Mouse (Mus musculus) bone marrow macrophage, adult 2 months (primary cell): Measurements from ENCODE around the gene Dhrs7c. TPM values are rescaled to one million over a fixed set of nuclear protein-coding genes. Genes with fewer than 3 reads are reported as not detected.

Source experiments
- H3K27ac ChIP-seq: 2 replicates; pipeline ENCODE4 v1.5.1; 2012; ENCODE audit warnings: low read depth, low read length; ENCODE audit not compliant: insufficient read depth
- H3K4me1 ChIP-seq: 2 replicates; pipeline ENCODE4 v1.6.1; 2012; ENCODE audit warnings: low read length; ENCODE audit not compliant: control insufficient read depth, insufficient read depth
- H3K4me3 ChIP-seq: 2 replicates; pipeline ENCODE4 v1.5.1; 2012; ENCODE audit warnings: mild to moderate bottlenecking, low read length, moderate library complexity; ENCODE audit not compliant: insufficient read depth
- CTCF ChIP-seq: IDR thresholded peaks from 2 replicates; pipeline ENCODE4 v1.5.1; 2012; ENCODE audit warnings: low read depth, mild to moderate bottlenecking, low read length, moderate library complexity
- POLR2A ChIP-seq: IDR thresholded peaks from 2 replicates; pipeline ENCODE4 v1.6.1; 2012; ENCODE audit warnings: mild to moderate bottlenecking, low read depth, low read length, borderline replicate concordance
- polyA plus RNA-seq: library from polyadenylated mRNA; stranded (reverse); fragments of >200 nt; gene quantifications from 2 replicates; pipeline ENCODE4 v1.2.4, GENCODE M21; 2012; ENCODE audit not compliant: missing spikeins, insufficient read depth, insufficient read length

The Dhrs7c gene
- polyA plus RNA-seq, 1 experiment = not detected

- no peak for TF ChIP-seq POLR2A
- no peak for TF ChIP-seq CTCF
- Histone ChIP-seq H3K4me1 (no peaks in the 10 kb centered on the region), H3K27ac (no peak overlapping the region), H3K4me3 (no peak overlapping the region)
Measured at GRCm38 (mm10) chr11:67835408-67836078, 37.6 kb downstream of the Dhrs7c start.

GRCm38 (mm10) chr11:67839810-67840209 lies 41.8 kb downstream of the Dhrs7c start:
- TF ChIP-seq CTCF = no peak
- no peak for TF ChIP-seq POLR2A
- Histone ChIP-seq H3K4me3 (no peak overlapping the region), H3K4me1 (no peaks in the 10 kb centered on the region), H3K27ac (no peak overlapping the region)

GRCm38 (mm10) chr11:67845193-67845592 lies 47.2 kb downstream of the Dhrs7c start:
- no peak overlapping the region for H3K4me3 ChIP-seq
- TF ChIP-seq POLR2A (no peak), CTCF (no peak)

GRCm38 (mm10) chr11:67851770-67852169 lies 53.8 kb downstream of the Dhrs7c start:
- Histone ChIP-seq H3K4me3 (no peak overlapping the region), H3K4me1 (no peaks in the 10 kb centered on the region), H3K27ac (no peak overlapping the region)
- TF ChIP-seq POLR2A (no peak), CTCF (no peak)

More at GRCm38 (mm10) chr11:67845193-67845592, 47.2 kb downstream of the Dhrs7c start:
- Histone ChIP-seq H3K27ac (no peak overlapping the region), H3K4me1 (no peaks in the 10 kb centered on the region)

GRCm38 (mm10) chr11:67853996-67854395 lies 56.0 kb downstream of the Dhrs7c start:
- Histone ChIP-seq H3K4me1 (no peaks in the 10 kb centered on the region), H3K4me3 (no peak overlapping the region), H3K27ac (no peak overlapping the region)
- no peak for TF ChIP-seq POLR2A
- no peak for TF ChIP-seq CTCF

- no peaks in the 10 kb centered on the region for H3K4me1 ChIP-seq
- no peak overlapping the region for H3K27ac ChIP-seq
- 0 out of 2 replicates have a peak, but pooled peaks have one; percentile 16 for TF ChIP-seq CTCF
- TF ChIP-seq POLR2A = no peak
- no peak overlapping the region for H3K4me3 ChIP-seq
Measured at GRCm38 (mm10) chr11:67855035-67855434, 57.0 kb downstream of the Dhrs7c start.

- TF ChIP-seq CTCF (no peak), POLR2A (no peak)
- Histone ChIP-seq H3K4me3 (no peak overlapping the region), H3K27ac (no peak overlapping the region), H3K4me1 (no peaks in the 10 kb centered on the region)
Measured at GRCm38 (mm10) chr11:67858518-67858917, 60.5 kb downstream of the Dhrs7c start.

GRCm38 (mm10) chr11:67860743-67861398 lies 62.9 kb downstream of the Dhrs7c start:
- Histone ChIP-seq H3K4me1 (no peaks in the 10 kb centered on the region), H3K4me3 (no peak overlapping the region), H3K27ac (no peak overlapping the region)
- no peak for TF ChIP-seq POLR2A
- no peak for TF ChIP-seq CTCF

GRCm38 (mm10) chr11:67861399-67861838 lies 63.4 kb downstream of the Dhrs7c start:
- H3K4me3 ChIP-seq = no peak overlapping the region
- no peaks in the 10 kb centered on the region for H3K4me1 ChIP-seq
- no peak for TF ChIP-seq POLR2A
- no peak for TF ChIP-seq CTCF
- H3K27ac ChIP-seq = no peak overlapping the region

GRCm38 (mm10) chr11:67865100-67865499 lies 67.1 kb downstream of the Dhrs7c start:
- Histone ChIP-seq H3K4me3 (no peak overlapping the region), H3K4me1 (no peaks in the 10 kb centered on the region), H3K27ac (no peak overlapping the region)
- TF ChIP-seq CTCF (no peak), POLR2A (no peak)

Other genes with a start within 250 kb of the Dhrs7c start
- not detected in 2 replicates for gene Rcvrn, start 102.9 kb upstream of the Dhrs7c start, polyA plus RNA-seq
- not detected in 2 replicates for gene Glp2r, start 27.0 kb upstream of the Dhrs7c start, polyA plus RNA-seq
- not detected in 2 replicates for gene Gsg1l2, start 23.6 kb upstream of the Dhrs7c start, polyA plus RNA-seq
- not detected in 2 replicates for gene Usp43, start 124.0 kb downstream of the Dhrs7c start, polyA plus RNA-seq
- not detected in 2 replicates for gene Cfap52, start 167.5 kb downstream of the Dhrs7c start, polyA plus RNA-seq
- gene Stx8, start 168.0 kb downstream of the Dhrs7c start, polyA plus RNA-seq = 74.1 and 78.2 TPM in 2 replicates